Mouse (Mus musculus): ENCODE results near the gene Ccdc126. TPM values are rescaled to one million over a fixed set of nuclear protein-coding genes. Genes with fewer than 3 reads are reported as not detected.

The Ccdc126 gene
- polyA plus RNA-seq, 3 experiments from 2014 or later: 5.9 to 17.6 (median 15.4) TPM

DNA sequence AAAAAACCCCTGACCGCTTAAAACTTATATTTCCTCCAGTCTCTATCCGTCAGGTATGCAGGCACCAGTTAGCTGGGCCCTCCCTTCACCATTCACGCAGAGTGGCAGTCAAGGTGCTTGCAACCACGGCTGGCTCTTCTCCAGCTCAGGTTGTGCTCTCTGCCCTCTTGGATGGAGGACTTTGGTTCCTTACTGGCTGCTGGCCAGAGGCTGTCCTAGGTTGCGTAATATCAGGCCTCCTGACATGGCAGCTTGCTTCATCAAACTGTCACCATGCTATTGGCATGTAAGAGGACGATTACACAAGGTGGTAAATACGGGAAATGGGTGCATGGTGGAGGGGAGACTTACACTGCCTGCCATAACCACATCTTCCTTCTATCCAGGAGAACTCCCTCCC lies 30.8 kb downstream of the Ccdc126 start:
- no peak for ATAC-seq

DNA sequence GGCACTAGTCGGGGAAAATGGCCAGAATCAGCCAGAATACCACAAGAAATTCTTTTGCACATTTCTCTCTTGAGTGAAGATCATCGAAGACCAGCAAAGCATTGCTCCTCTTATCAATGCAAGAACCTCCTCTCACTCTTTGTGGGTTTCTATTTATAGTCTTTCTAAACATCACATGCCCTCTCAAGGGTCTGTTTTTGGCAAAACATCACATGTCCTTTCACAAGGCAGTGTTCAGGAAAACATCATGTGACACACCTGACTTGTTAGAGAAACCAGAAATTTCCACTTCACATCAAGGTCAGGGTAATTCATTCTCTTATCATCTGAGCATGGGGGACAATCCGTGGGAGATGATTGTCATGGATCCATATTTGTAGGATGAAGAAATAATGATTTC lies 35.5 kb downstream of the Ccdc126 start:
- peak; percentile 61 for ATAC-seq

DNA sequence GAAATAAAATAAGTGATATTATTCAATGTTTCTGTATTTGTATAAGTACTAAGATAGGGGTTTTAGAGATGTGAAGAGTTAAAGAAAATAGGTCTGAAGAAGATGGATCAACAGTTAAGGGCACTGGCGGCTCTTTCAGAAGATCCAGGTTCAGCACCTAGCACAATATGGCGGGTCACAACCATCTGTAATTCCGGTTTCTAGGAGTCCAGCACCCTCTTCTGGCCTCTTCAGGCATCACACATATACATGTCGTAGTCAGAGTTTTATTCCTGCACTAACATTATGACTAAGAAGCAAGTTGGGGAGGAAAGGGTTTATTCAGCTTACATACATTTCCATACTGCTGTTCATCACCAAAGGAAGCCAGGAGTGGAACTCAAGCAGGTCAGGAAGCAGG lies 36.1 kb downstream of the Ccdc126 start:
- ATAC-seq: no peak

DNA sequence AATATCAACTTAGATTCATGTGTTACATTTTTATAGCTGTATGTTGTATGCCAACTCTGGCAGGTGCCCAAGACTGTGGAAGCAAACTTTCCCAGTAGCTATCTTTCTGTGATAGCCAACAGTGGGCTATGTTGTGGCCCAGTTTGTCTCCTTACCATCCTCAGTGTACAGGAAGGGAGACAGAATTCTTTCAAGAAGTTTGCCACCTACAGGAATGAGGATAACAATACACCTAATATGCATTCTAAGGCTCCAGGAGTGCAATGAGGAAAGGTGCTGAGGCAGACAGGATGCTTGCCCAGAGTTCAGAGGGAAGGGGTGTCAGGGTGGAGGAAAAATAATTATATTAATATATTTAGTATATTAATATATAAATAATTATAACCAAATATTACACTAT lies 41.3 kb downstream of the Ccdc126 start:
- ATAC-seq: no peak

DNA sequence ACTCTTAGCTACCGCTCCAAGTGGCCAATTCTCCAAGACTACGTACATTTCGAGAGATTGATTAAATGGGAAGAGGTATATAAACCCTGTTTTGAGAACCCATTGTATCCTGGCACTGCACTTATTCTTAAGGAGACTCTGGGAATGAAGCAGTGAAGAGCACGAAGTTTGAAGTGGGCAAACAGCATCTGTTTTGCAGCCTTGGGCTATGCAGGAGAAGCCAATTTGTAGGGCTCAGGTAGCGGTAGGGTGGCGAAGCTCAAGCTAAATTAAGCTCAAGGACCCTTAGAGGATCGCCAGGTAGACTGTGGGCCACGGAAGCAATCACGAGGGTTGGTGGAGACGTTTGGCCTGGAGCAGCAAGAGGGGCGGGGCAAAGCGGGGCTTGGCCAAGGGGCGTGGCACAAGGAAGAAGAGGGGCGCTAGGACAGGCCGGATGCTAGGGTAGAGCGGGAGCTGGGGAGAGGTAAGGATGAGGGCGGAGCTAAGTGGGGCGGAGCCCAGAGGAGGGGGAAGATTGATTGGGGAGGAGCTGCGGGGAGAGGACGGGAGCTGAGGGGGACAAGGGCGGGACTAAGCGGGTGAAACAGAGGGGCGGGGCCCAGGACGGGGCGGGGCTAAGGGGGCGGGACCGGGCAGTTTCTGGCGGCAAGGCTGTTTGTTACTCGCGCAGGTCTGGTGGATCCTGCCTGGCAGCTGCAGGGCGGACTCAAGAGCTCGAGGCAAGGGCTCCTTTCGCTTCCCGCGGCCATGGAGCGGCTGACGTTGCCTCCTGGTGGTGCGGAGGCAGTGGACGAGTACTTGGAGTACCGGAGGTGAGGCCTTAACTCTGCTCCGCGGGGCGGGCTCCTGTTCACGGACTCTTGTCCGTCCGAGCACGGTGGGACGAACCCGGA lies 48.3 kb downstream of the Ccdc126 start, which contains the start of gene Fam221a:
Gene Fam221a, plus strand, starts transcription at position 581 of the 896 bp plus-strand sequence.
- ATAC-seq: peak; percentile 98

DNA sequence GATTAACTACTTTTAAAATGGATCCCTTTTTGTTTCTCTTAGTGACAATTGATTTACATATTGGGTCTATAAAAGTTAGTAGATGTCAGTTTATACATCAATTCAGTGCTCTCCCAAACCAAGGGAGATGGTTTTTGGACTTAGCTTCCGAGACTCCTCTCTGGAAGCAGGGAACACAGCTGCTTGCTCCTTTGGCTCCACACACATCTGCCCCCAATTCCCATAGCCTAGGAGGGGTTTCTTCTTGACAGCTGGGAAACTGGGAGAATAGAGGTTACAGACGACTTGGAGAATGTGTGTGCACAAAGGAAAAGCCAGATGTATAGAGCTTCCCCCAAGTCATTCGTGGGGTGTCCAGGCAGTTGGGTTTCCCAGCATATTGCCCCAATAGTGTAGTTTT lies 49.1 kb downstream of the Ccdc126 start:
- ATAC-seq: no peak

DNA sequence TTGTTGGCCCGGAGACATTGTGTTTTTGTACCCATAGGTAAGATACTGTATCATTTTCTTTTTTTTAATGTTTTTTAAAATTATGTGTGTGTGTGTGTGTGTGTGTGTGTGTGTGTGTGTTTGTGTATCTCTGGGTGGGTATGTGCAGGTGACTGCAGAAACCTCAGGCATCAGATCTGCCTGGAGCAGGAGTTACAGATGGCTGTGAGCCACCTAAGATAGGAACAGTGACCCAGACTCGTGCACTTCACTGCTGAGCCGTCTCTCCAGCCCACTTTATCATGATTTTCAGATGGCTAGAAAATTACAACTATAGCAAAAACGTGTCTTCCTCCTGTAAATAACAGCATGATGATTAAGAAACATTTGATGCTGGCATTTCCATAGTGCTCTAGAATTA lies 53.6 kb downstream of the Ccdc126 start:
- no peak for ATAC-seq

DNA sequence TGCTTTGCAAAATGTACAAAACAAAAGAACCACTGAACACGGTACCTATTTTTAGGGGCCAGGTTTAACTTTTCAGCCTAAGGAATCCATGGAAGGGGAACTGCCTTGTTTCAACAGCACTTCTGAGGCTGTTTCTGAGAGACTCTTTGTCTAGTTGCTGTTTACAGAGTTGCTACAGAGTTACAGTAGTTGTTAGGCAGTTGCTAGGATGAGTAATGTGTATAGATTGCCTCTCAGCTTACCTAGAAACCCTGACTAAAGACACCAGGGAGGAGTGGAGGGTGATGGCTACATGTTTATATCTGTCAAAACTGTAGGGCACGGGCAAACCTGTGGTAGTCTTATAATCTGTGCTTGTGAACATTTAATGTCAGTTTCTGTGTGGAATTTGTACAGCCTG lies 54.9 kb downstream of the Ccdc126 start:
- ATAC-seq: no peak

DNA sequence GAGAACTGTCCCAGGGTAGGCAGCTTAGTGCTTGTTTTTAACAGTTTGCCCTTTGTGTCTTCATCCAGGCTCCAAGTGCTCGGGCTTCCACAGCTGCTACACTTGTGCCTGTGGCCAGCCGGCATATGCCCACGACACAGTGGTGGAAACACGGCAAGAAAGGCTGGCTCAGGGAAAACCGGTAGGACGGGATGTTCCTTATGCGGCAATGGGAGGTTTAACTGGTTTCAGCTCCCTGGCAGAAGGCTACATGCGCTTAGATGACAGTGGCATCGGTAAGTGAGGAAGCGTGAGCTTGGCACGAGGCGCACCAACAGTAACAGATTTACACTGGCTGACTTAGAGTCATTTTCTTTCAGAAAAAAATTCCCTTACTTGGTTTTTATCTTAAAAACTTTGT lies 59.3 kb downstream of the Ccdc126 start:
- no peak for ATAC-seq

Other genes with a start within 250 kb of the Ccdc126 start
- gene Malsu1, start 245.5 kb upstream of the Ccdc126 start, polyA plus RNA-seq (2017; shearing (Covaris generic)): 10 to 100 TPM; 30.8 to 48.9 (median 42.6) TPM
- 1 to 10 TPM; 4.6 to 5.2 (median 5.1) TPM for gene Igf2bp3, start 104.3 kb upstream of the Ccdc126 start, polyA plus RNA-seq (2017; shearing (Covaris generic))
- 10 to 100 TPM; 30.2 to 49.2 (median 34.7) TPM for gene Tra2a, start 55.2 kb upstream of the Ccdc126 start, polyA plus RNA-seq (2017; shearing (Covaris generic))
- gene Fam221a, start 48.5 kb downstream of the Ccdc126 start, polyA plus RNA-seq (2017; shearing (Covaris generic)): 1 to 10 TPM; 4.0 to 5.4 (median 4.2) TPM
- gene Stk31, start 76.3 kb downstream of the Ccdc126 start, polyA plus RNA-seq (2017; shearing (Covaris generic)): not detected

Measured in inflammation-experienced regulatory T-cells, adult 6 months (primary cell).